Mouse (Mus musculus): ENCODE data around the gene Rtl8a.
"Not testable (repeated sequence)": the region's sequence is repeated elsewhere in the genome, so short reads cannot be mapped to it uniquely, and the experiment has no call there.

The Rtl8a gene

DNA sequence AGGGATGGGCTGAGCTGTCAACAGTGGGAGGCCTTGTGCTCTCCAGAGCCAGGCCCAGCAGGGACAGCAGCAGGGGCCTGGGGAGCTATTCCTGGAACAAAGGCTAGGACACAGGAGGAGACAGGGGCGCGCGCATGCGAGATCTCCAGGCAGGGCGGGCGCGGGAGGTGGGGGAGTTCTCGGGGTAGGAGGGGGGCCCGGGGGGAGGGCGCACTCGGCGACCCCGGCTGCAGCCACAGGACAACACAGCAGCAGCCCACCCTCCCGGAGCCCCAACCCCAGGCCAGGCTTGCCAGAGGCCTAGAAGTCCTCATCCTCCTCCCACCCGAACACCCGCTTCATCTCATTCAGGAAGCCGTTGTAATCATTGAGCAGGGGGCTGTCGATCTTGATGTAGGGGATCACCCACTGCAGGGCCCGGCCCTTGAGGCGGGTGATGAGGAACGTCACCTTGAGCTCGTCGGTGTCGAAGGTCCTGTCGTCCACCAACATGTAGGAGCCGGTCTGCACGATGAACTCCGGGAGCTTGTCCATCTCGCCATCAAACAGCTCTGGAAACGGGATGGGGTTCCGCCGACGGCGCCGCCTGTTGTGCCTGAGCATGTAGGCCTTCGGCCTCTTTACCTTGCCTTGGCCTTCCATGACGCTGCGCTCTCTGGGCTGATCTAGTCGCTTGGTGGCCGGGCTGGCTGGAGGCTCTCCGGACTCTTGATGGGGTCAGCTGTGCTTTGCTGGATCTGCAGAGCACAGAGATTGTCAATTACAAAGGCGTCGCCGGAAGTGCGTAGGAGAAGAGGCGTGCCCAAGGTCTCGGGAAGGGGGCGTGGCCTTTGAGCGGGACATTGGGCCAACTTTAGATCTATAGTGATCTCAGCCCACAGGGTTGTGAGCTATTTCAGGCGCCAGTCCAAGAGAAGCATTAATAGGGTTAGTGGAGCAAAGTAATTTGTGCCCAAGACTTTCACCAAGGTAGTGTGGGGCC, at the start of gene Rtl8a:
Rtl8a (minus strand) TSS at position 703 of the 982 bp plus-strand sequence.
- peak; percentile 69 for DNase-seq

DNA sequence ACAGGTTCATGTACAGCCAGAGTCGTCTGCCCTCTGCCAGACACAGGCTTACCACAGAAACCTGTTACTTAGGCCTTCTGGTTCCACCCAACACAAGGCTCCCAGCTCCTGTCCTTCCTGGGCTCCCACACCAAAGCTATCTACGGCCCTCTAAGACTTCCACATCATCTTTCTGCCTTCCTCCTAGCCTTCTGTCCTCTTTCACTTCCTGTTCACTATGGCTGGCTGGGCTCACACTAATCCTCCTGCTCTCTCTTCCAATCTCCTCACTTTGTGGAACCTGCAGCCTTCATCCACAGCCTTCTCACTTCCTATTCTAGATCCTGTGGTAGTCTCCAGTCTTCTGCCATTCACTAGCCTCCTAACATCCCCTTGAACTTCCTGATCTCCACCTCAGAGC, 49.7 kb upstream of the Rtl8a start:
- no peak for DNase-seq

DNA sequence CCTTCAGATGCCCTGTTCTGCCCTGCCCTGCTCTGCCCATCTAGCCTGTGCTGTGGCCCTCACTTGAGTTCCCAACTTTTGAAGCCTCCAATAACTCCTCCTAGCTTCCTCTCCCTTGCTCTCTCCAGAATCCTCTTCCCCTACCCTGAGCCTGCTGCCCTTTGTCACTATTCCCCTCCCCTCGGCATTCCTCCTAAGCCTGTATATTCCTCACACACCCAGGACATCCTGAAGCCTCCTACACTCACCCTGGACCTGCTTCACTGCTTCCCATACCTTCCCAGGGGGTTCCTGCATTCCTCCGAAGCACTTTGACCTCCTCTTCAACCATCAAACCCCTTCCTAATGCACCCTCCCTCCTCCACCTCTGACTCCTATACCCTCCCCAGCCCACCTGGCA, 48.6 kb upstream of the Rtl8a start:
- DNase-seq = no peak

DNA sequence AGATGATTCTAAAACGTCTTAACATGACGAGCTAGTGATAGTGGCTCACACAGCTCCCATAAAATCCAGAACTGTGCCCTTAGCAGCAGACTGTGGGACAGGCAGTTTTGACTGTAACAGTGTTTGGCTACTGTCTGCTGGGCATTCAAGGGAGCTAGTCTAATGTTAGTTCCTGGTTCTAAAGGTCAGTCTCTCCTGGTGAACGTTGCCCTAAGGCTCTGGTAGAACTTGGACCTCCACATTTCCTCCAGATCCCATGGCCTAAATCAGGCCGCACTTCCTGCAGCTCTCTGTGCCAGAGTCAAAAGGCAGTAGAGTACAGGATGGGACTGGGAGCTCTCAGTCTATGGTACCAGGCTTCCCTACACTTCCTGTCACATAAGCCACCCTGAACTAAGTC, 41.2 kb upstream of the Rtl8a start:
- DNase-seq = not testable (repeated sequence)

DNA sequence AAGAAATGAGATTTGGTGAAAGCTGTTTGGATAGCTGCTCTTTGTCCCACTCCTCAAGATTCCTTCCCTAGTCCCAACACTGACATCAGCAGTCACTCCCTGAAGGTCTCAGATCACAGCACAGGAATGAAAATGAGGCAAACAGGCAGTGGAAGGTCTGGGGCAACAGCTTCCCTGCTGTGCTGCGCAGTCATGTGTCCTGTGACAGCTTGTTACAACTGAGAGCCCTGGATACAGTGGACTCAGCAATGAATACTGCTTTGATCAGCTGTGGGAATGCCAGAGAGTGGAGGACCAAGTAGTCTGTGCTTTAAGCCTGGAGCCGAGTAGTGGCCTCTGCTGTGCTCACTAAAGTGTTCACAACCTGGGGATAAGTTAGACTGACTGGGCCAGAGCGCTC, 39.2 kb upstream of the Rtl8a start:
- DNase-seq = not testable (repeated sequence)

DNA sequence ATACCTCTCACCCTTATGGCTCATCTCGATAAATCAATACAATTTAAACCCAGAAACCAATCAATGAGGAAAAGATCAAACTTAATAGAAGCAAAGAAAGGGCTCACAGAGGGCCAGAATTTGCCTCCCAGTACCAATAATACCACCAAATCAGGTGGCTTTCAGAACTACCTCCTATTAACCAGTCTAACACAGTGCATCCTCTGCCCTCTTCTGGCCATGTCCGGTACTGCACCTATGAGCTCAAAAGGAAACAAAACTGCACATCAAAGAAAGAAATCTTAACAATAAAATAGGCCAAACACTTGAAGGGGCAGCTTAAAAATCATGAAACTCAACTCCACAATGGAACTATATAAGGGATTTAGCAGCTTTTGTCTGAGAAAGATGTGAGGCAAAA, 33.5 kb upstream of the Rtl8a start:
- peak; percentile 71 for DNase-seq

DNA sequence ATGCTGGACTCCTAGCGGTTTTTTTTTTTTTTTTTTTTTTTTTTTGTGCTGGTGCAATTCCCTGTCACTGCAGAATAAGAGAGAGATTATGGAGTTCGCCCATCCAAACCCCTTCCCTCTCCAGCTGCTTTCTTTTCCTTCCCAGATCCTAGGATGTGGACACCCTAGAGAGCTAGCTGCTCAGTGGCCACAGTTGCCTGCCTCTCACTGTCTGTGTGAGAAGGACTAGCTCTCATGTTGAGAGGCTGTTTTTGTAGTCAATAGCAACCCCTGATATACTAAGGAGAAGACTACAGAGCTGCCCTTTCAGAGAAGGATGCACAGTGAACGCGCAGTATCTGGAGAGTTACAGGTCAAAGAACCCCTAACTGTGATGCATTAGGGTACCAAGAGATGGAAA, 27.2 kb upstream of the Rtl8a start:
- peak; percentile 1 for DNase-seq

DNA sequence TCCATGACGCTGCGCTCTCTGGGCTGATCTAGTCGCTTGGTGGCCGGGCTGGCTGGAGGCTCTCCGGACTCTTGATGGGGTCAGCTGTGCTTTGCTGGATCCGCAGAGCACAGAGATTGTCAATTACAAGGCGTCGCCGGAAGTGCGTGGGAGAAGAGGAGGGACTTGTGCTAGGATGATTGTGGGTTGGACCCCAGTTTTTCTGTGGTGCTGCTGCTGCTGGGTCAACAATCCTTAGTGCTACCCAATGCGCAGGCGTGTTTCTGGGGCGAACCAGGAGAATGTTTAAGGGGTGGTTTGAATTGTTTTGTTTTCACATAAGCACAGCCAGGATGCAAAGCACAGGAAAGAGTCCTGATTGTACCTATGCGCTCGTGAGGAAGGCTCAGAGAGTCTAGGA, 26.8 kb upstream of the Rtl8a start, which contains the start of gene Rtl8b:
Rtl8b (minus strand) TSS at position 115 of the 400 bp plus-strand sequence.
- DNase-seq = peak; percentile 68

DNA sequence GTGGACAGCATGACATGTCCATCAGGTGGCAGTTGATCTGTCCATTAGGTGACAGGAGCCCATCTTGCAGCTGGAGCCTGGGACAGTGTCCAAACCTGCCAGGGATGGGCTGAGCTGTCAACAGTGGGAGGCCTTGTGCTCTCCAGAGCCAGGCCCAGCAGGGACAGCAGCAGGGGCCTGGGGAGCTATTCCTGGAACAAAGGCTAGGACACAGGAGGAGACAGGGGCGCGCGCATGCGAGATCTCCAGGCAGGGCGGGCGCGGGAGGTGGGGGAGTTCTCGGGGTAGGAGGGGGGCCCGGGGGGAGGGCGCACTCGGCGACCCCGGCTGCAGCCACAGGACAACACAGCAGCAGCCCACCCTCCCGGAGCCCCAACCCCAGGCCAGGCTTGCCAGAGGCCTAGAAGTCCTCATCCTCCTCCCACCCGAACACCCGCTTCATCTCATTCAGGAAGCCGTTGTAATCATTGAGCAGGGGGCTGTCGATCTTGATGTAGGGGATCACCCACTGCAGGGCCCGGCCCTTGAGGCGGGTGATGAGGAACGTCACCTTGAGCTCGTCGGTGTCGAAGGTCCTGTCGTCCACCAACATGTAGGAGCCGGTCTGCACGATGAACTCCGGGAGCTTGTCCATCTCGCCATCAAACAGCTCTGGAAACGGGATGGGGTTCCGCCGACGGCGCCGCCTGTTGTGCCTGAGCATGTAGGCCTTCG, 26.2 kb upstream of the Rtl8a start:
- not testable (repeated sequence) for DNase-seq

DNA sequence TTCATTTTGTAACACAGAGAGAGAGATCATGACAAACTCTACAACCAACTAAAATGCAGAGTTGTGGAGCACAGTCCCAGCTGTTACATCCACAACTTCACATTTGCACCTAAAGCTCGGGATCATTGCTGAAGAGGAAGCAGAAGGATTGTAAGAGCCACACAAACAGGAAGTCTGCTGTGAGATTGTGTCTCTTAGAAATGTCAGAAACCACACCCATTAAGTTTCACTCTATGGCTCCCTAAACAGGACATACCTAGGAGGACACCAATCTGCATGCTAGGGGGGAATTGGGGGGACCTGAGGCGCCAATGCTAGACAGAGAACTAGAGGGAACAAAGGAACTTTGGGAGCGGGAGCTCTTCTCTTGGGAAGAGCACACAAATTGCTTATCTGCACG, 9.4 kb upstream of the Rtl8a start:
- not testable (repeated sequence) for DNase-seq

DNA sequence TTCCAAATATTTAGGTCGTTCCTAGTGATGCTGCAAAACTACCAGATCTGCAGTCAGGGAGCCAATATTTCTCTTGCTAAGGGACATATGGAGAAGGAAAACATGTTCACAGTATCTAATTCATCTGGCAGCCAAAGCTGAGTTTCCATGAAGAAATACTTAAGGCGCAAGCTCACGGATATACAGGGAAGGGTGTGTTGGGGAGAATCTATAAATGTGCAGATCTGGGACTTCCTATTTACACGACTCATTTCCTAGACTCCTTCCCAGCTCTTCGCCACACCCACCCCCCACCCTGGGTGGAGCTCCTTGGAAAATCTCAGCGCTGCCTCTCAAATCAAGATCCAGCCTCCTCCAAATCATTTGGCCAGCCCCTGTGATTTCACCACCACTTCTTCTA, 2.4 kb upstream of the Rtl8a start:
- no peak for DNase-seq

DNA sequence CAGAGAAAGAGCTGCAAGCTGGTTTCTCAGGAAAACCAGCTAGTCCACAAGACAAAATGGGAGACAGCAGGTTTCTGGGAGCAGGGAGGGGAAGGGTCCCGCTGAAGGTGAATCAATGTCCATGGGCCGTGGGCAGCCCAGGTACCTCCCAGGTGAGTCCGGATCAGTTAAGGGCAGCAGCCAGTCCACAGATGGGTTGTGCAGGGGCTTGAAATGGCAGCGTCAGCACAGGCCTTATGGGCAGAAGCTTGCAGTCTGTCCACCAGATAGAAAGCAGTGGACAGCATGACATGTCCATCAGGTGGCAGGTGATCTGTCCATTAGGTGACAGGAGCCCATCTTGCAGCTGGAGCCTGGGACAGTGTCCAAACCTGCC, 890 bp downstream of the Rtl8a start:
- DNase-seq = not testable (repeated sequence)

DNA sequence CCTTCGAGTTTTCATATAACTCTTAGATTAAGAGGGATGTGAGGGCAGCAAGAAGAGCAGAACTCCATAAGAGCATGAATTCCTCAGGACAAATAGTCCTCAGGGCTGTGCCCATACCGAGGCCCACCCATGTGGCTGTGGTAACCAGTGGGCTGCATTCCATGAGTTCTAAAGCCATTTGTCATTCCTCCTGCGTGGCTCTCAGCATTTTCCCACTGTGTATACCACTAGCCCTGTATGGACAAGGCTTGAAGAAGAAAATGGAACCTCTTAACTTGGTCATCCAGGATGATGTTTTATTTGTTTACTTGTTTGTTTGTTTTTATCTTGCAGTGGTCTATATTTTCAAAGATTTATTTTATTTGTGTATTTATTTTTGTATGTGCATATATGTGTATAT, 5.4 kb downstream of the Rtl8a start:
- DNase-seq = not testable (repeated sequence)

DNA sequence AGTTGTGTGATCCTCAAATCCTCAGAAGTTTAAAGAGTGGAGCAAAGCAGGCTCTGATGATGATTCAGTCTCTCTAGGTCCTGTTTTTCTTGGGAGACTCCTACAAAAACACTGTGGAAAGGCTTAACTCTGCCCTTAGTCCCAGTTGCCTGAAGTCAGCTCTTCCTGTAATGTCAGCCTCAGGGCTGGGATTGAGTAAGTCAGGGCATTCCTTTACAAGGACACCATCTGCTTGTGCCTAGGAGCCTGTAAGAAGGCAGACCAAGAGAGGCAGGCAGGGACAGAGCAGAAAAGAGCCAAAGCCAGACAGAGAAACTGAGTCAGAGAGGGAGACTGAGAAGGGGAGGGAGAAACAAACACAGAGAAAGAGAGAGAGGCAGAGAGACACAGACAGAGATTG, 32.1 kb downstream of the Rtl8a start:
- DNase-seq = not testable (repeated sequence)

DNA sequence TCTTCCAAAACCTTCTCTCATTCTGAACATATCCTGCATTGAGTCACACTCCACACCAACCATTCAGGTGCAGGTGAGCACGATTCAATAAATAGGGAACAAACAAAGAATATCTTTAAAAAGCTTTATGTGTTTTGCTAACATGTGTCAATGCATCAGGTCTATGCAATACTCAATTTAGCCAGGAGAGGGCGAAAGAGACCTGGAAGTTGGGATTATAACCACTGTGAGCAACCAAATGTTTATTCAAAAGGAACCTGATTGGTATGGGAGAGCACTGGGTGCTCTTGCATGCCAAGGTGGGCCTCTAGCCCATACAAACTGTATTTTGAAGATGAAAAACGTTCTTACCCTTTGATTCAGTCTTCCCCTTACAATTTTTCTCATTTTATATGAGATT, 32.9 kb downstream of the Rtl8a start:
- DNase-seq = peak; percentile 61

DNA sequence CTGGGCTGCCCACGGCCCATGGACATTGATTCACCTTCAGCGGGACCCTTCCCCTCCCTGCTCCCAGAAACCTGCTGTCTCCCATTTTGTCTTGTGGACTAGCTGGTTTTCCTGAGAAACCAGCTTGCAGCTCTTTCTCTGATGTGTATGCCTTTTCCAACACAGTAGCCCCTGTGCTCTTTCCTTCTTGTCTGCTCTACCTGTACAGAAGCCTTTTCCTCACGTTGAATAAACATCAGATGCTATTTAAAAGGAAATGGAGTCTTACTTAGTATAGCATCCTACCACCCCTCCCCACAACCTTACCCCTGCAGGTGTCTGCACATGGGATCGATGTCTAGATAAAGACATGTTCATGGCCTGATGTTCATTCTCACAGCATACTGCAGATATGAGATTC, 34.6 kb downstream of the Rtl8a start, which contains the start of gene Gm14597:
Gm14597 (minus strand) TSS at position 101 of the 400 bp plus-strand sequence.
- DNase-seq = not testable (repeated sequence)

DNA sequence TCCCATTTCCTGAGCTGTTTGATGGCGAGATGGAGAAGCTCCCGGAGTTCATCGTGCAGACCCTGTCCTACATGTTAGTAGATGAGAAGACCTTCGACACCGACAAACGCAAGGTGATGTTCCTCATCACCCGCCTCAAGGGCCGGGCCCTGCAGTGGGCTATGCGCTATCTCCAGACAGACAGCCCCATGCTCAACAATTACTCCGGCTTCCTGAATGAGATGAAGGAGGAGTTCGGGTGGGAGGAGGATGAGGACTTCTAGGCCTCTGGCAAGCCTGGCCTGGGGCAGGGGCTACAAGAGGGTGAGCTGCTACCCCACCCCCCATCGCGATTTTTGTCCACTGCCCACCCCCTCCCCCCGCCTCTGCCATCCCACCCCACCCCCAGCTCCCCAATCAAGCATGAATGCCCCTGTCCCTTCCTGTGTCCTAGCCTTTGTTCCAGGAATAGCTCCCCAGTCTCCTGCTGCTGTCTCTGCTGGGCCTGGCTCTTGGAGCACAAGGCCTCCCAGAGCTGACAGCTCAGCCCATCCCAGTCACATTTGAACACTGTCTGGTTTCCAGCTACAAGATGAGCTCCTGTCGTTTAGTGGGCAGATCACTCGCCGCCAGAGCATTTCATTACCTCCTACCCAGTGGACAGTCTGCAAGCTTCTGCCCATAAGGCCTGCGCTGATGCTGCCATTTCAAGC, 35.2 kb downstream of the Rtl8a start:
- no peak for DNase-seq

DNA sequence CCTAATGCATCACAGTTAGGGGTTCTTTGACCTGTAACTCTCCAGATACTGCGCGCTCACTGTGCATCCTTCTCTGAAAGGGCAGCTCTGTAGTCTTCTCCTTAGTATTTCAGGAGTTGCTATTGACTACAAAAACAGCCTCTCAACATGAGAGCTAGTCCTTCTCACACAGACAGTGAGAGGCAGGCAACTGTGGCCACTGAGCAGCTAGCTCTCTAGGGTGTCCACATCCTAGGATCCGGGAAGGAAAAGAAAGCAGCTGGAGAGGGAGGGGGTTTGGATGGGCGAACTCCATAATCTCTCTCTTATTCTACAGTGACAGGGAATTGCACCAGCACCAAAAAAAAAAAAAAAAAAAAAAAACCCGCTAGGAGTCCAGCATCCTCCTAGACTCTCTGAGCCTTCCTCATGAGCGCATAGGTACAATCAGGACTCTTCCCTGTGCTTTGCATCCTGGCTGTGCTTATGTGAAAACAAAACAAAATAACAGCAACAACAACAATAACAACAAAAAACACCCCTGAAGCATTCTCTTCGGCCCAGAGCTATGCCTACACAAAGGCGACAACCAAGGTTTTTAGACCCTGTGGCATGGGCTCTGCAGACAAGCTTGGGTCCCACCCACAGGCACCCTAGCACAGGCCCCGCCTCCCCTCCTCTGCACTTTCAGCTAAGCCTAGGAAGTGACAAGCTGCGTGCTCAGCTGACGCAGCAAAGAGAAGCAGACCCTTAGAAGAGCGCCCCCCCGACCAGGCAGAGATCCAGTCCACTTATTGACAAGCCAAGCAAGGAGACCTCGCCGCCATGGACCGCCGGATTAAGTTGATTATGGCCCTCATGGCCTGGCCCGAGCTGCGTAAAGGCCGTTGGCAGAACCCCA, 36.0 kb downstream of the Rtl8a start, which contains the start of gene Rtl8c:
Rtl8c (plus strand) TSS at position 791 of the 880 bp plus-strand sequence.
- DNase-seq = peak; percentile 71

DNA sequence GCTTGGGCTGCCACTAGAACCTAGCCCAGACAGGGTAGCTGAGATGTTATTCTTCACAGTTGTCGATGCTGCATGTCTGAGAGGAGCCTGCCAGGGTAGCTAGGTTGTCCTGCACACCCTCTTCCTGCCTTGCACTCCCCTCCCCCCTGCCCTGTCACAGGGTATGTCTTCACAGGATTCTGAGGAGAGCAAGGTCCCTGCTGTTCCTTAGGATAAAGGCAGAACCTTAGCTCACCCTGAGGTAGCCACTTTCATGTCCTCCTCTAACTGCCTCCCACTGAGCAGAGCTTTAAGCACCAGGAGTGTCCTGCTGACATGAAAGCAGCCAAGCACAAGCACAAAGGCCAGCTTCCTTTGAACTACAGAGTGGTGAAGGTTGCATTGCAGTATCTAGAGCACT, 37.3 kb downstream of the Rtl8a start:
- DNase-seq = not testable (repeated sequence)

DNA sequence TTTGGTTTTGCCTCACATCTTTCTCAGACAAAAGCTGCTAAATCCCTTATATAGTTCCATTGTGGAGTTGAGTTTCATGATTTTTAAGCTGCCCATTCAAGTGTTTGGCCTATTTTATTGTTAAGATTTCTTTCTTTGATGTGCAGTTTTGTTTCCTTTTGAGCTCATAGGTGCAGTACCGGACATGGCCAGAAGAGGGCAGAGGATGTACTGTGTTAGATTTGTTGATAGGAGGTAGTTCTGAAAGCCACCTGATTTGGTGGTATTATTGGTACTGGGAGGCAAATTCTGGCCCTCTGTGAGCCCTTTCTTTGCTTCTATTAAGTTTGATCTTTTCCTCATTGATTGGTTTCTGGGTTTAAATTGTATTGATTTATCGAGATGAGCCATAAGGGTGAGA, 43.5 kb downstream of the Rtl8a start:
- DNase-seq = peak; percentile 63

Measured in thymus, postnatal 25 days (tissue).